Mouse (Mus musculus): ENCODE measurements at regions not wholly inside any gene's neighbourhood (a gene's known extent, or its start where the extent isn't known, plus 50 kb on each side); places are given as distances from the start of the nearest gene placed in this dataset.

DNA sequence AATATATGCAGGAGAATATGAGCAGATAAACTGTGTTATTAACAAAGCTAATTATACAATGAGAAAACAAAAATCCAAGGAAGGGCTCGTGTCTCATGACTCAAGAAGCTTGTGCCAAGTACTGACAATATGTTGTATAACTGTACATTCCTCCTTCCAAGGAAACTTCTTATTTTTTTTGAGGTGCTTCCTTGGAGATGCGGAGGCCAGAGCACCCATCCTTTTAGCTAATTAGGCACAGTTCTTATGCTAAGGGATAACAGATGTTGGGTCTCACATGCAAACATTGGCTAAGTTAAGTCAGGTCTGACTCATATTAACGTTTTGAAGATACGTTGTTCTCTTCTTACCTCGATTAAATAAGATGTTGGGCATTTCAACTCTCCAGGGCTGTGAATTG, 426.1 kb downstream of the Adra2a start:
- DNase-seq: no peak

DNA sequence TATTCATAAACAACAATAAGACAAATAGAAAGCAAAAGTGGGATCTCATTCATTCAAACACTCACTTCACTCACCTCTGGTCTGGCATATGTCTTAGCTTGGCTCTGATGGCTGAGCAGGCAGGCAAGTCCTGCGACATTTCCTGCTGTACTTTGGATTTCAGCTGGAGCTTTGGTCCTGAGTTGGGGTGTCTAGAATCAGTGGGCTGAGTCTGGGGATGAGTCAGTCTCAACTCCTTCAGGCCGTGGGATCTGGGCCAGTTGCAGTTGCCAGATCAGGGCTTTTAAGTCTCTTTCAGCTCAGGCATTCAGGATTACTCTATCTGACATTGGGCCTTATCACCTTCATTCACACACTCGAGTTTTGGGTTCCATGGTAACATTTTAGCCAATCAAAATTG, 454.1 kb downstream of the Adra2a start:
- peak; percentile 2 for DNase-seq

GRCm38 (mm10) chr19:54533858-54534257, 489.9 kb downstream of the Adra2a start:
- DNase-seq: peak; percentile 4

DNA sequence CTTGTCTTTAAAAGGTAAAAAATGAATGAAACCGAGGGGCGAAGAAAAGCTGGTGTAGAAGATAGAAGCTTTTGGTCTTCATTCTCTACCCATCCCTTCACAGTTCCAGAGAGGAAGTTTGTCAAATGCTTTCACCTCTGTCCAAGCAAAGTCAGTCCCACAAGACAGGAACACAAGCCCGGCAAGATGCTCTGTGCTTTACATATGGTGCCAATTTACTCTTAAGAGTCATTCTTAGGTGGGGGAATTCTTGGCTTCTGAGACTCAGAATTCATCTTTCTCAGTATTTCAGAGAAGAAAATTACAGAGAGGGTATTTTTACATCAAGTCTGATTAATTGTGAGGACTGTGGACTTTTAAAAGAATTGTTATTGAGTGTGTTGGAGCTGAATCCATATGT, 511.4 kb downstream of the Adra2a start:
- no peak for DNase-seq

DNA sequence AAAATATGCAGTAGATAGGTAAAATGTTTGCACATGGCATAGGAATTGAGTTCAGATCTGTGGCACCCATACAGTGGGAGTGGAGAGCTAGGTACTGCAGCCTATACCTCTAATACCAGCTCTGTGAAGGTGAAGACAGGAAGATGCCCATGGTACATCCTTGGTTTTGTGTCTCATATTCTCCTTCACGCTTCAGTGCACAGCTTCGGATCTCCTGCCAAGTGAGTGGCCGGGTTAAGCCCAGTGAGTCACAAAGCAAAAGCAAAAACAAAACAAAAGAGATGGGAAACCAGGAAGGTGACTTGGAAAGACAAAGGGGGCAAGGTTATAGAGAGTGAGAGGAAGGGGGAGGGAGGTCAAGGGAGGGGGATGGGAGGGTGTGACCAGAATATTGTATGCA, 514.0 kb downstream of the Adra2a start:
- no peak for DNase-seq

DNA sequence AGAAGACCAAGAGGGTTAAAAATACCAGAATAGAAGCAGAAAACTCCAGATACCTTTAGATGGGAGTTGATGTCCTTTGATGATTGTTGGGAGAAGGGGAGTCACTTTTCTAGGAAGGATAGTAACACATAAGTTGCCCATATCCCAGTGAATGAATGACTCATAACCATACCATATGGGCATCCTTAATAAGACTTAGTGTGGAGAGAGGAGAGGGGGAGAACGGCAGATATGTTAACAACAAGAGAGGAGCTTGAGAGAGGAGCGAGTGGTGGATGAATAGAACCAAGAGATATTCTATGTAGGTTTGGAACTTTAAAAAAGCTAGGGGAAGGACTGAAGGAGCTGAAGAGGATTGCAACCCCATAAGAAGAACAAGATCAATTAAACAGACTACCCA, 539.6 kb downstream of the Adra2a start:
- DNase-seq: no peak

DNA sequence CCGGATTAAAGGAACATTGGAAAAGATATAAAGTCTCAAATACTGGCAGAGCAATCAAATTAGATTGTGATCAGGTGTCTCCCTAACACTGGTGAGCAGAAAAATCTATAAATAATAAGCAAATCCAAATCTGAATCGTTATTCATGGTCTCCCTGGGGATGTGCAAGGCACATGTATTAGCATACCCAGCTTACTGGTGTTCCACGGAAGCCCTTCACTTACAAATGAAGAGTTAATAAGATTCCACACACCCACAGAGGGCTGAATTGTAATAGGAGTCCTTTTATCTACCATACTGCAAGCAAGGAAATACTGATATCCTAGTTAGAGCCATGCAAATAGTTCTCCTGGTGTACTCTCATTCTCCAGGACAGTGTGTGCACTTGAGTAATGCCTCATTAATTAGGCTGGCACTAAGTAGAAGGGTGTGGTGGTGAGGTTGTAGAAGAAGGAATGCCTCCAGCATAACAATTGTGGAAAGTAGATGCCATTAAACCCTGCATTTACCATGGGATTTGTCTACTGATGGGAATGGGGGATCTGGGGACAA, 540.8 kb downstream of the Adra2a start:
- no peak for DNase-seq

- no peak for DNase-seq
Observed at GRCm38 (mm10) chr19:54585326-54585725, 541.4 kb downstream of the Adra2a start.

DNA sequence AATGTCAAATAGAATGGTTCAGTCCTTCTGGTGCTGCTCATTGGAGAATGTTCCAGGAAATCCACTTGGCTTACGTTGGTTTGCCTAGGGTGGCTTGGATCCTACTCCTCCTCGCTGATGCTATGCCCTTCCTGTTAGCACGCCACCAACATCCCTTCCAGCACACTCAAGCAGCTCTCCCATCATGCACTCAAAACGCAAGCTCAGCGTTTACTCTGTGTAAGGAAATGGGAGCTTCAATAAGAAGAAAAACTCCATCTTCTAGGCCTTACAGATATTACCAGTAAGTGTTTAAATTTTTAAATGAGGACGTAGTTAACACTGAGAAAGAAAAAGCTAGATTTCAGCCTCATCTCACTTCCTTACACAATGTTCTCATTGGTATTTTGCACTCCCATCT, 523.7 kb downstream of the Gpam start:
- DNase-seq: no peak

DNA sequence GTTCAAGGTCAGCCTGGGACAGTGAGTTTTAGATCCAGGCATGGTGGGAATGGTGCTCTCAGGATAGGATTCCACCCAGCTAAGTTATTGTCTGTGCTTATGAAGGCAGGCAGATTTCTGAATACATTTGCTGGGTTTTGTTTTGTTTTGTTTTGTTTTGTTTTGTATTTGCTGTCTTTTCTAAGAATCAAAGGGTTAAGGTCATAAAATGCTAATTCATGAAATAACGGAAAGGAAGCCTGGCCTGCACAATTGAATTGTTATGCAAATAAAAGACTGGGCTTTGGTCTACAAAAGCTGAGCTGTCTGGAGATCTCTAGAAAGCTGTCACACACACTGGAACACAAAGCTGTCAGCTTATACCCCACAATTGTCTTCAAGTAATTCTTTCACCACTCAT, 521.7 kb downstream of the Gpam start:
- DNase-seq: no peak

DNA sequence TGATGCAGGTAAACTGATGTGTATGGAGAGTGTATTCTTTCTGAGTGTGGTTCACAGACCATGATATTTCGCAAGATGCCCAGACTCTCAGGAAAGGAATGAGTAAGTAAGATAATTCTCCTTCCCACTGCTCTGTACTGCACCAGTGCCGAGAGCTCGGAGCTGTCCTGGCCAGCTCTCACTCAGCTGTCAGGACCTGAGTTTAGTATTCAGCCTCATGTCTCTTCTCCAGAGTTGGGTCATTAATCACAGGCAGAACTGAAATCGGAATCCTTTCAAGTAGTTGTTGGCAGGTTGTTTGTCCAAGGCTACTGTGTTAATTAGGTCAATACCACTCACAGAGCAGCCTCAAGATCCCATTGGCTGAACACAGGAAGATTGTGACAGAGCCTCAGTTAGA, 510.1 kb downstream of the Gpam start:
- DNase-seq: peak; percentile 3

Measured in adrenal gland, postnatal 10 days (tissue).